Mouse (Mus musculus): ENCODE measurements at regions not wholly inside any gene's neighbourhood (a gene's known extent, or its start where the extent isn't known, plus 50 kb on each side); places are given as distances from the start of the nearest gene placed in this dataset.
A peak's percentile ranks its signal among the peaks of the same experiment; 100 is the strongest.

DNA sequence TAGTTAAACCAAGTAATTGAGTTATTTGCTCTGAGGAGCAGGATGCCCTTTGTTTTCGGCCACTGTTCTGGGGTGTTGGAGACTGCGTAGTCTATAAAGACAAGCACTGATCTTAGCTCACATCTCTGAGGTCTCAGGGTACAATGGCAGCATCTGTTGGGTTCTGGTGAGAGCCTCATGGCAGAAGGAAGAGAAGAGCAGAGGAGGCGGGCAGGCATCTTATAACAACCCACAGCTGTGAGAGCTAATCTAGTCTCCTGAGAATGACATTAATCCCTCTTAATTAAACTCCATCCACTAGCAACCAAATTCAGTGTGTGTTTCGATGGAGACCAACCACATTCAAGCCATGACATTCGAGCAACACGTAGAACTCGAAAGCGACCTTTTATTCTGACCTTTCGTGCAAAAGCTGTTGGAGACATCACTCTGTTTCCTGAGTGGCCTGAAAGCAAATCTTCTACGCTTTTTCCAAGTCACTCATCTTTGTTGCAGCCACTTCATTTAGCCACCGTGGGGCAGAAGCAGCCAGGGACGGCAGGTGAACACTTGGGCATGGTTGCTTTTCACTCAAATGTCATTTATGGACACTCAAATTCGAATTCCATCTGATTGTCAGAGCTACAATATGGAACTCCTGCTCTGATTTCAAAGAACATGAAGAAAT is 72.7 kb upstream of the Parp11 start:
- Histone ChIP-seq H3K4me3 (replicated peaks) (no peak overlapping the region), H3K4me2 (replicated peaks) (no peak overlapping the region), H3K4me1 (peaks cover 22% of the 10 kb centered on the region), H3K27ac (replicated peaks) (no peak overlapping the region), H3K9ac (no peak overlapping the region), H3K9me3 (replicated peaks) (no peaks in the 10 kb centered on the region), H3K36me3 (no peaks in the 10 kb centered on the region), H3K27me3 (no peaks in the 10 kb centered on the region)
- 63% methylated on average over 13 of the region's 13 CpGs for WGBS
- ATAC-seq (ENCODE audit: insufficient number of reproducible peaks, low FRiP score, low TSS enrichment, low read depth), result no peak

GRCm38 (mm10) chr6:127374464-127375143 is 72.0 kb upstream of the Parp11 start:
- no peak overlapping the region for H3K4me3 ChIP-seq (replicated peaks)
- H3K4me1 ChIP-seq, result peaks cover 22% of the 10 kb centered on the region
- WGBS, result 23% methylated on average over 12 of the region's 12 CpGs
- H3K4me2 ChIP-seq (replicated peaks), result no peak overlapping the region
- H3K36me3 ChIP-seq, result no peaks in the 10 kb centered on the region
- H3K9me3 ChIP-seq (replicated peaks), result no peaks in the 10 kb centered on the region
- no peak overlapping the region for H3K9ac ChIP-seq
- no peak for ATAC-seq (ENCODE audit: insufficient number of reproducible peaks, low FRiP score, low TSS enrichment, low read depth)
- 0 out of 2 replicates have a peak overlapping the region, but pooled peaks have one; percentile 34 for H3K27ac ChIP-seq (replicated peaks)
- no peaks in the 10 kb centered on the region for H3K27me3 ChIP-seq

- Histone ChIP-seq H3K27me3 (no peaks in the 10 kb centered on the region), H3K4me3 (replicated peaks) (no peak overlapping the region), H3K36me3 (no peaks in the 10 kb centered on the region), H3K4me1 (peaks cover 22% of the 10 kb centered on the region), H3K4me2 (replicated peaks) (no peak overlapping the region), H3K27ac (replicated peaks) (peak overlapping the region; percentile 34; the same call in 1 of the 2 replicates), H3K9me3 (replicated peaks) (no peaks in the 10 kb centered on the region), H3K9ac (no peak overlapping the region)
- 70% methylated on average over 2 of the region's 2 CpGs for WGBS
- no peak for ATAC-seq (ENCODE audit: insufficient number of reproducible peaks, low FRiP score, low TSS enrichment, low read depth)
These were observed 71.5 kb upstream of the Parp11 start for GRCm38 (mm10) chr6:127375144-127375529.

DNA sequence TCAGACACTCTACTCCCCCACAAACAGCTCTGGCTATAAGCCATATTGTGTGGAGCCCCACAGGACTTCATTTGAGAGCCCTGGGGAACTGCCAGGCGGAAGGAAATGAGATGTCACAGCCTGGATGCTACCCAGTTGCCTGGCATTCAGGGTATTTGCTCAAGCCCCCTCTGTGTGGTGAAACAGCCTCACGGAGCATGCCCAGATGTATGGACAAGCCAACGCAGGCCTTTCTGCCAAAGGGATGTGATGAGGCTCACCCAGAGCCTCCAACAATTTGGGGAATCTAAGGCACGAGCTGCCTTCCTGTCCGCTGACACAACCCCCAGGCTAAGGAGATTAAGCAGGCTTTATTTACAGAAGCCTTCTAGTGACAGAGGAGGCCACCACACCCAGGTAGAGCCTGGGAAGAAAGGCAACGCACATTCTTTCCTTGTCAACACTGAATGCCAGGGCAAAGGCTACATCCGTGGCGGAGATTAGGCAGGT is 70.9 kb upstream of the Parp11 start:
- H3K36me3 ChIP-seq, result no peaks in the 10 kb centered on the region
- H3K4me2 ChIP-seq (replicated peaks), result no peak overlapping the region
- H3K9me3 ChIP-seq (replicated peaks), result no peaks in the 10 kb centered on the region
- no peak; the same call in 1 of the 2 replicates for ATAC-seq (ENCODE audit: insufficient number of reproducible peaks, low FRiP score, low TSS enrichment, low read depth)
- H3K4me1 ChIP-seq, result peaks cover 22% of the 10 kb centered on the region
- no peak overlapping the region for H3K4me3 ChIP-seq (replicated peaks)
- peak overlapping the region; percentile 34; the same call in 1 of the 2 replicates for H3K27ac ChIP-seq (replicated peaks)
- no peaks in the 10 kb centered on the region for H3K27me3 ChIP-seq
- 47% methylated on average over 8 of the region's 8 CpGs for WGBS
- H3K9ac ChIP-seq, result no peak overlapping the region

- Histone ChIP-seq H3K4me3 (replicated peaks) (no peak overlapping the region), H3K9ac (no peak overlapping the region), H3K4me2 (replicated peaks) (no peak overlapping the region), H3K9me3 (replicated peaks) (no peaks in the 10 kb centered on the region), H3K4me1 (peaks cover 22% of the 10 kb centered on the region), H3K27me3 (no peaks in the 10 kb centered on the region), H3K27ac (replicated peaks) (no peak overlapping the region), H3K36me3 (no peaks in the 10 kb centered on the region)
- 94% methylated on average over 1 of the region's 1 CpGs for WGBS
- ATAC-seq (ENCODE audit: insufficient number of reproducible peaks, low FRiP score, low TSS enrichment, low read depth), result no peak
These were observed 67.9 kb upstream of the Parp11 start for GRCm38 (mm10) chr6:127378701-127379100.

- Histone ChIP-seq H3K9me3 (replicated peaks) (no peaks in the 10 kb centered on the region), H3K4me2 (replicated peaks) (no peak overlapping the region), H3K36me3 (no peaks in the 10 kb centered on the region), H3K4me1 (peaks cover 16% of the 10 kb centered on the region), H3K4me3 (replicated peaks) (no peak overlapping the region), H3K9ac (no peak overlapping the region), H3K27ac (replicated peaks) (no peak overlapping the region), H3K27me3 (no peaks in the 10 kb centered on the region)
- no peak for ATAC-seq (ENCODE audit: insufficient number of reproducible peaks, low FRiP score, low TSS enrichment, low read depth)
- WGBS, result 12% methylated on average over 4 of the region's 4 CpGs
These were observed 67.1 kb upstream of the Parp11 start for GRCm38 (mm10) chr6:127379511-127379910.

DNA sequence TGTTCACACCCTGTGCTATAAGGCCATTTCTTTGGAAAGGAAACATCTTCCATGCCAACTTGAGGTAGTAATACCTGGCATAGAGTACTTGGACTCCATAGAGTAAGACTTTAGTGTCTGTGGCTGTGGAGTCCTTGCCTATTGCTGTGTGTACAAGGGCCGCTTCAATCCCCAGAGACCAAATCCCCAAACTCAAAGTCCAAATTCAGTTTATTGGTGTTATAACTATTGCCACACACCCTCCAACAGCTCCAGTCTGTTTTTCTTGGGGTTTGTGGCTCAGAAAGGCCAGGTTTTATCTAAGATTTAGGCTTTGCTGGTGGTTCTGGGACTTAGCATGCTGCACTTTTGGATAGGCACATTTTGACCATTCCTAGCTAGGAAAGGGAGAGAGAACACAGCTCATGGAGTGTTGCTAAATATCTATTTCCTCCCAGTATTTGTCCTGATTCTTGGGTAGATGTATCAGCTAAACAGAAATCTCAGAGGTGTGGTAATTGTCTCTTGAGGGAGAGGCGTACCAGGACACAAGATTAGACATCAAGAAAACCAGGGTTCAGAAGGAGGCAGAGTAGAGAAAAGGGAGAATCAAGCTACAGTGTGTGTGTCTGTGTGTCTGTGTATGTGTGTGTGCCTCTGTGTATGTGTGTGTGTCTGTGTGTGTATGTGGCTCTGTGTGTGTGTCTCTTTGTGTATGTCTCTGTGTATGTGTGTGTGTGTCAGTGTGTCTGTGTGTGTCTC is 65.3 kb upstream of the Parp11 start:
- H3K27ac ChIP-seq (replicated peaks), result no peak overlapping the region
- no peak for ATAC-seq (ENCODE audit: insufficient number of reproducible peaks, low FRiP score, low TSS enrichment, low read depth)
- no peaks in the 10 kb centered on the region for H3K27me3 ChIP-seq
- H3K36me3 ChIP-seq, result no peaks in the 10 kb centered on the region
- no peaks in the 10 kb centered on the region for H3K4me1 ChIP-seq
- H3K9me3 ChIP-seq (replicated peaks), result no peaks in the 10 kb centered on the region
- 83% methylated on average over 2 of the region's 2 CpGs for WGBS
- no peak overlapping the region for H3K4me3 ChIP-seq (replicated peaks)
- H3K4me2 ChIP-seq (replicated peaks), result no peak overlapping the region
- no peak overlapping the region for H3K9ac ChIP-seq

- no peak overlapping the region for H3K4me2 ChIP-seq (replicated peaks)
- H3K27ac ChIP-seq (replicated peaks), result 0 out of 2 replicates have a peak overlapping the region, but pooled peaks have one; percentile 17
- no peak for ATAC-seq (ENCODE audit: insufficient number of reproducible peaks, low FRiP score, low TSS enrichment, low read depth)
- no peak overlapping the region for H3K4me3 ChIP-seq (replicated peaks)
- no peaks in the 10 kb centered on the region for H3K27me3 ChIP-seq
- H3K36me3 ChIP-seq, result no peaks in the 10 kb centered on the region
- no peaks in the 10 kb centered on the region for H3K9me3 ChIP-seq (replicated peaks)
- H3K4me1 ChIP-seq, result no peaks in the 10 kb centered on the region
- H3K9ac ChIP-seq, result no peak overlapping the region
- 88% methylated on average over 15 of the region's 15 CpGs for WGBS
These were observed 55.2 kb upstream of the Parp11 start for GRCm38 (mm10) chr6:127391258-127392011.

GRCm38 (mm10) chr6:127392012-127392798 is 54.4 kb upstream of the Parp11 start:
- Histone ChIP-seq H3K4me2 (replicated peaks) (no peak overlapping the region), H3K4me3 (replicated peaks) (no peak overlapping the region), H3K9me3 (replicated peaks) (no peaks in the 10 kb centered on the region), H3K4me1 (no peaks in the 10 kb centered on the region), H3K27me3 (no peaks in the 10 kb centered on the region), H3K27ac (replicated peaks) (0 out of 2 replicates have a peak overlapping the region, but pooled peaks have one; percentile 17), H3K9ac (no peak overlapping the region), H3K36me3 (no peaks in the 10 kb centered on the region)
- 73% methylated on average over 12 of the region's 12 CpGs for WGBS
- no peak for ATAC-seq (ENCODE audit: insufficient number of reproducible peaks, low FRiP score, low TSS enrichment, low read depth)

GRCm38 (mm10) chr6:127392799-127393172 is 53.9 kb upstream of the Parp11 start:
- H3K9me3 ChIP-seq (replicated peaks), result no peaks in the 10 kb centered on the region
- no peak overlapping the region for H3K4me2 ChIP-seq (replicated peaks)
- no peaks in the 10 kb centered on the region for H3K36me3 ChIP-seq
- no peak overlapping the region for H3K4me3 ChIP-seq (replicated peaks)
- no peak overlapping the region for H3K9ac ChIP-seq
- ATAC-seq (ENCODE audit: insufficient number of reproducible peaks, low FRiP score, low TSS enrichment, low read depth), result no peak
- H3K27me3 ChIP-seq, result no peaks in the 10 kb centered on the region
- H3K4me1 ChIP-seq, result no peaks in the 10 kb centered on the region
- no peak overlapping the region for H3K27ac ChIP-seq (replicated peaks)
- WGBS, result 83% methylated on average over 1 of the region's 1 CpGs

Measured in embryonic facial prominence, embryonic 15.5 days (tissue).